Mouse (Mus musculus) stomach, embryonic 14.5 days (tissue): ENCODE measurements at regions not wholly inside any gene's neighbourhood (a gene's known extent, or its start where the extent isn't known, plus 50 kb on each side); places are given as distances from the start of the nearest gene placed in this dataset.

Experiments
- ATAC-seq: fragments of 200-750 bp; cut with Nextera tagmentation; 2 replicates; pipeline ENCODE4 v1.8.0; 2017; ENCODE audit warnings: low read depth, moderate TSS enrichment; ENCODE audit not compliant: insufficient number of reproducible peaks, insufficient read depth, low FRiP score
- H3K27ac ChIP-seq: fragments of 300-500 bp; sonication (generic); 2 replicates; pipeline ENCODE4 v1.5.1; 2014; ENCODE audit warnings: mild to moderate bottlenecking, low read length, moderate library complexity, mixed read lengths
- H3K27me3 ChIP-seq: fragments of 300-500 bp; sonication (generic); 2 replicates; pipeline ENCODE4 v1.6.1; 2014; ENCODE audit warnings: low read length, control low read depth, mixed read lengths; ENCODE audit not compliant: control insufficient read depth, insufficient read depth
- H3K36me3 ChIP-seq: fragments of 300-500 bp; sonication (generic); 2 replicates; pipeline ENCODE4 v1.6.1; 2014; ENCODE audit warnings: mild to moderate bottlenecking, control low read depth, low read length, moderate library complexity, mixed read lengths; ENCODE audit not compliant: control insufficient read depth, insufficient read depth
- H3K4me1 ChIP-seq: fragments of 300-500 bp; sonication (generic); 2 replicates; pipeline ENCODE4 v1.6.1; 2014; ENCODE audit warnings: low read length, control low read depth, mixed read lengths; ENCODE audit not compliant: control insufficient read depth, insufficient read depth
- H3K4me2 ChIP-seq: fragments of 300-500 bp; sonication (generic); replicated peaks from 2 replicates; pipeline ENCODE4 v1.6.1; 2014; ENCODE audit warnings: low read depth, low read length, control low read depth
- H3K4me3 ChIP-seq: fragments of 300-500 bp; sonication (generic); 2 replicates; pipeline ENCODE4 v1.5.1; 2014; ENCODE audit warnings: low read depth, low read length, control low read depth
- H3K9ac ChIP-seq: fragments of 300-500 bp; sonication (generic); replicated peaks from 2 replicates; pipeline ENCODE4 v1.6.1; 2014; ENCODE audit warnings: low read depth, mild to moderate bottlenecking, control low read depth, low read length, moderate library complexity, mixed read lengths
- H3K9me3 ChIP-seq: fragments of 300-500 bp; sonication (generic); 2 replicates; pipeline ENCODE4 v1.6.1; 2016; ENCODE audit warnings: low read depth, low read length, control low read depth; ENCODE audit not compliant: control insufficient read depth
- WGBS: fragments of 180-500 bp; shearing (Covaris S2); extraction: QIAGEN DNeasy Blood & Tissue Kit; methylation state at CpG from one replicate; pipeline ENCODE4 v1.1.7; 2014; 5-methylcytosine and 5-hydroxymethylcytosine counted together

DNA sequence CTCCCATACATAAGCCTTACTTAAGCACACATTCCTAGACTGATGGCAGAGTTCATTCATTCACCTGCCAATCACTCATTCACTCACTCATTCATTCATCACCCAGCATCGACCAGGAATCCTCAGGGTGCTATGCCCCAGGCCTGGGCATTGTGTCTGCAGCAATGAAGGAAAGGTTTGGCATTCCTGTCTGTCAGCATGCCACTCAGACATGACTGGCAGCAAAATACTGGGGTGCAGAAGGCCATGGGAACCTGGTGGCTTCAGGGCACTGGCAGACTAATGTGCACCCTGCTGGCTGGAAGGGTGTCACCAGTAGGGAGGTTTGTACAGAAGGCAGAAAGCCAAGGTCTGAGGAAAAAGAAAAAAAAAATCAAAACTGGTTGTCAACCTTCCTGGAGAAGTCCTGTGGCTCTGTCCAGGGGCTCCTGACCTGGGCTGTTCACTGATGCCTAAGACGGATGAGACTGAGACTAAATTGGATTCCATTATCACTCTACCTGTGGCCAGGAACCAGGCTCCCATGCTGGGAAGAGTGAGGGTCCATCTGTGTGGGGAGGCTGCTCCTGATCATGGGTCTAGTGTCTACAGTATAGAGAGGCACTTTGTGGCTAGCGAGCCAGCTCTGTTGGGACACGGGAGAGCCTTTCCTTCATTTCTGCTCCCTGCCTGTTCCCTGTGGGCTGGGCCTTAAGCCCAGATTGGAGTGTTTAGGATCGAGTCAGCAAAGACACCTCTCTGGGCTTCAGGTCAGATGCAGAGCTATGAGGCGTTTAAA is 104.1 kb downstream of the Cstad start:
- Histone ChIP-seq H3K4me3 (no peak overlapping the region), H3K4me2 (no peak overlapping the region), H3K27ac (0 out of 2 replicates have a peak overlapping the region, but pooled peaks have one; percentile 45), H3K9ac (no peak overlapping the region), H3K9me3 (no peaks in the 10 kb centered on the region), H3K4me1 (peaks cover 29% of the 10 kb centered on the region), H3K36me3 (no peaks in the 10 kb centered on the region), H3K27me3 (no peaks in the 10 kb centered on the region)
- 71% methylated on average over 6 of the region's 6 CpGs for whole genome bisulfite sequencing
- ATAC-seq, result no peak

DNA sequence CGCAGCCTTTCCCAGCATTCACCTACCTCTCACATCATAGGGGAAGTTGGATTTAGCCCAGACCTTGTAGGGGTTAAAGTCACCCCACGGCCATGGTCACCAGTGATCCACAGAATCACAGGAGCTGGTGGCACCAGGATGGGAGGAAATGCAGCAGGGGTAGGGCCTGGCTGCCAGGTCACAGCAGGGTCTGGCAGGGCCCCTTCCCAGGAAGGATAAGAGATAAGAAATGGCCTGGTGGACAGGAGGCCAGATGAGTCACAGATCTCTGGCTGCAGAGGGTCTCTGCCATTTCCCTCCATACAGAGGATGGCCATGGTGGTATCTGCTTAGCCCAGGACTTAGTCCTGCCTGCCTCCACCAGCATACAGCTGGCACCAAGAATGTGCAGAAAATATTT is 103.0 kb downstream of the Cstad start:
- no peak overlapping the region for H3K4me3 ChIP-seq
- H3K9ac ChIP-seq, result no peak overlapping the region

DNA sequence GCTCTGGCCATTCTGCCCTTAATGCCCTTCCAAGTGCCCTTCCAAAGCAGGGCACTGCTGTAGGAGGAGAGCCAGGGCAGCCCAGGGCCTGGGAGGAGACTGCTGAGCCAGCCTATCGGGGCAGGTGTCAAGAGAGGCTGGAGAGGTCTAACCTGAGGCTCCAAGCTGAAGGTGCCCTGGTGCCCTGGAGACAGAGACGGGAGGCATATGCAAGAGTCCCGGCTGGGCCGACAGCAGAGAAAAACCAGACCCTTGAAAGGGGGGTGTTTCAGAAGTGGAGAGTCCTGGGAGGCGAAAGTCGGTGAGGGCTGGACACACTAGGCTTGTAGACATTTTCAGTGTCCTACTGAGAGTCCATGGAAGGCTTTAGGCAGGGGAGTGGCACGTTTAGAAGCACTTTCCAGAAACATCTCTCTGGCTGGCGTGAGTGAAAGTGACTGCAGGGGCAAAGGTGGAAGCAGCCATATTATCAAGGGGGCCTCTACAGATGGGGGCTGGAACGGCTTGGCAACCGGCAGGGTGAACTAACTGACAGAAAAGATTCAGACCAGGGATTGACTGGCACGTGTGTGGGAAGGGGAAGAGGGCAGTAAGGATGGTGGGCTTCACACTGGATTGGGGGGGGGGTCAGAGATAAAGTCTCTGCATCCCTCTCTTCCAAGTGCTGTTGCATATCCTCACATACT is 101.1 kb downstream of the Cstad start:
- no peak overlapping the region for H3K9ac ChIP-seq
- H3K4me3 ChIP-seq, result no peak overlapping the region
- 30% methylated on average over 11 of the region's 11 CpGs for WGBS
- no peaks in the 10 kb centered on the region for H3K9me3 ChIP-seq
- peaks cover 36% of the 10 kb centered on the region for H3K4me1 ChIP-seq
- no peaks in the 10 kb centered on the region for H3K27me3 ChIP-seq
- H3K27ac ChIP-seq, result peak overlapping the region; percentile 83
- H3K4me2 ChIP-seq, result no peak overlapping the region
- no peaks in the 10 kb centered on the region for H3K36me3 ChIP-seq
- no peak for ATAC-seq

More for the DNA sequence above, 103.0 kb downstream of the Cstad start:
- Histone ChIP-seq H3K27ac (no peak overlapping the region), H3K4me2 (no peak overlapping the region), H3K36me3 (no peaks in the 10 kb centered on the region), H3K4me1 (peaks cover 31% of the 10 kb centered on the region), H3K27me3 (no peaks in the 10 kb centered on the region), H3K9me3 (no peaks in the 10 kb centered on the region)
- no peak for ATAC-seq
- 75% methylated on average over 2 of the region's 2 CpGs for WGBS

DNA sequence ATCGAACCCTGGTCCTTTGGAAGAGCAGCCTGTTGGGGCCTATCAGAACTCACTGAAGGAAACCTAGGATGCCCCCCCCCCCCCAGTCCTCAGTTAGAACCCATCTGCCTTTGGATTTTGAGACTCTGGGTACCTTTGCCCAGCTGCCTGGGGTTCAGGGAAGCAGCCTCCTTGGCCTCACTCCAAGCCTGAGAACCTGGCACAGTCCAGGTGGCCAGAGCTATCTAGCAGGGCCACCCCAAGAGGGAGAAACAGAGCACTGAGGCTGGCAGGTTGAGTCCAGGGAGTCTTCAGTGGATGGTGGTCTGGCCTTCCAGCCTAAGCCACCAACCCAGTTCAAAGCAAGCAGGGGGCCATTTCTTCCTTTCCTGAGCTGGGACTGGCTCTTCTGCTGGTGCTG is 100.2 kb downstream of the Cstad start:
- WGBS, result 93% methylated on average over 1 of the region's 1 CpGs
- H3K9ac ChIP-seq, result no peak overlapping the region

DNA sequence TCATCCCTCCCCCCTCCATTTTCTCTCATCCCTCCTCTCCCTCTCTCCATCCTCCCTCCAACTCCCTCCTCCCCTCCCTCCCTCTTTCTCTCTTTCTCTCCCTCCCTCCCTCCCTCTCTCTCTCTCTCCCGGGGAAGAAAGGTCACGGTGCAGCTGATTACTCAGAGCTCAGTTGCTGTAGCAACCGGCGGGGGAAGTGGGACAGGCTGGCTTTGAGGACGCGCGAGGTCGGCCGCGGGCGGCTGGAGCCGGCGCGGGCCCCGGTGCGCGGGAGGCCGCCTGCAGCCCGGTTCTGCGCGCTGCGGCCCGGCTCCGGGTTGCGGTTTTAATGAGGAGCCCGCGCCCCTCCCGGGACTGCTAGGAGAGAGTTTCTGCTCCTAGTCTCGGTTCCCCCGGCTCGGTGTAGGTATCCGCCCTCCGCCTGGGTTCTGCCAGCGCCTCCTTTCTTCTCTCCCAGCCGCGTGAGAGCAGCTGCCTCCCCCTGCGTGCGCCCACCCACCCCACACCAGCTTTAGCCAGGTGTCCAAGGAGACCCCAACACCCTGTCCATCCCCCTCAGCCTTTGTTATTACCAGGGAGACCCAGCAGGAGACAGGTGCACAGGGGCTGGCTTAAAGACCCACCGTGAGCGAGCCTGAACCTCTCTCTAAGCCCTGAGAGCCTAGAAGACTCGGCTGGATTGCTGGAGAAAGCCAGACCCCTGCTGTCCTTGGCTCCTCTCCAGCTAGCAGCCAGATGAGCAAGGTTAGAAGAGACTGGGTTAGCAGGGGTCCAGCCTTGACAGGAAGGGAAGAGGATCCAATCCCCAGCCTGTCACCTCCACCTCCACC is 98.6 kb downstream of the Cstad start:
- Histone ChIP-seq H3K4me2 (peak overlapping the region; percentile 59), H3K36me3 (no peaks in the 10 kb centered on the region), H3K9ac (peak overlapping the region; percentile 70), H3K27ac (peak overlapping the region; percentile 99), H3K4me1 (peaks cover 36% of the 10 kb centered on the region), H3K9me3 (no peaks in the 10 kb centered on the region), H3K4me3 (peak overlapping the region; percentile 26), H3K27me3 (no peaks in the 10 kb centered on the region)
- under 1% methylated on average over 39 of the region's 41 CpGs for WGBS
- ATAC-seq, result peak; percentile 85

More for the DNA sequence above, 100.2 kb downstream of the Cstad start:
- Histone ChIP-seq H3K4me2 (no peak overlapping the region), H3K4me3 (no peak overlapping the region), H3K27ac (peak overlapping the region; percentile 83), H3K27me3 (no peaks in the 10 kb centered on the region), H3K36me3 (no peaks in the 10 kb centered on the region), H3K9me3 (no peaks in the 10 kb centered on the region), H3K4me1 (peaks cover 36% of the 10 kb centered on the region)
- ATAC-seq, result no peak

DNA sequence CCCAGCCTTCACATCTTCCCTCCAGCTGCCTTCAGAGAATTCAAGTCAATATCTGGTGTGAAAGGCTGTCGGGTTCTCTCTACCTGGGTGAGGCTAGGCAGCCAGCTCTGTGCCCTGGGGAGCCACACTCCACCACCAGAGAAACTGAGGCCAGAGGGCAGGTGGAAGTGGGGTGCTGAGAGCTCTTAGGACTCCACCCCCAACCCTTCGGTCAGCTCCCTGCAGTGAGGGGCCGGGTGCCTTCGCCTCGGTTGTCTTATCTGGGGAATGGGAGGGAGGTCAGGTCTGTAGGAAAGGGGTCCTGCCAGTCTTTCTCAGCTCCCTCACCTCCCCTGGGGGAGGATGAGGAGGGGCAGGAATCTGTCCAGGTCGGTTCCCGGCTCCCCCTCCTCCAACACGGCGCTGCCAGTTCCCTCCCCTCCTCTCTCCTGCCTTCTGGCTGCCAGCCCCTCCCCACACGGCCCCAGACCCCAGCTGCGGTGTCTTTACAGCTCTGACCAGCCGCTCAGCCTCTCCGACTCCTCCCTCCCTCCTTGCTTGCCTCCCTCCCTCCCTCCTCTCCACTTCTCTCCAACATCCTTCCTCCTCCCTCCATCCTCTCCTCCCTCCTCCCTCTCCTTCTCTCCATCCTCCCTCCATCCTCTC is 97.8 kb downstream of the Cstad start:
- H3K27ac ChIP-seq, result peak overlapping the region; percentile 99
- 3% methylated on average over 13 of the region's 13 CpGs for WGBS
- ATAC-seq, result peak; percentile 73
- peak overlapping the region; percentile 59 for H3K4me2 ChIP-seq
- H3K4me1 ChIP-seq, result peaks cover 36% of the 10 kb centered on the region
- no peak overlapping the region; the same call in 1 of the 2 replicates for H3K9ac ChIP-seq
- H3K27me3 ChIP-seq, result no peaks in the 10 kb centered on the region
- no peaks in the 10 kb centered on the region for H3K36me3 ChIP-seq
- no peaks in the 10 kb centered on the region for H3K9me3 ChIP-seq
- H3K4me3 ChIP-seq, result no peak overlapping the region

DNA sequence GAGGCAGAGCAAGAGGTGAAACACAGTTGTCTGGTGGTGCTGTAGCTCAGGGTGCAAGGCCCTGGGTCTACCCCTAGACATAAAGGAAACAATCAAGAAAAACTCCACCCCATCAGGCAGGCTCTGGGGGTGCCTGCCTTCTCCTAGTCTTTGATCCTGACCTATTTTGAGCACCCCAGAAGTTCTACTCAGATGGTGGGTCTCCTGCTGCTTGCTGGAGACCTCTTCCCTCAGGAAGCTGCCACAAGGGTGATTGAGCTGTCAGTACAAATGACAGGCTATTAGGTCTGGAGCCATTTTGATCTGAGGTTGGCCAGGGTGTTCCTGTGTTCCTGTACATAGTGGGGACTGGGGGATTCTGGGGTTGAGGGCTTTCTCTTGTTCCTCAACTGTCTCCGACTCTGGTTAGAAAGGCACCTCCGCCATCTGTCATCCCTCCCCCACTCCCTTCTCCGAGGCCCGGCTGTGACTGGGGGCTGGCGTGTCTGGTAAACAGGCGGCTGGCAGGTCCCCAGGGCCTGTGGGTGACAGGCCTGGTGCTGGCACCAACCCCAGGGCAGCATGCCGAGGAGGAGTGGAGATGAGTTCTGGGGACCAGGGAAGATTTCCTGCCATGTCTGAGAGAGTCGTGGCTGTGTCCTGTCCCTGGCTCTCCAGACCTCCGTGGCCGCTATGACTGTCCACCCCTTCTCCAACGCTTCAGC is 97.2 kb downstream of the Cstad start:
- Histone ChIP-seq H3K36me3 (no peaks in the 10 kb centered on the region), H3K27ac (peak overlapping the region; percentile 99), H3K27me3 (no peaks in the 10 kb centered on the region), H3K9ac (no peak overlapping the region), H3K9me3 (no peaks in the 10 kb centered on the region), H3K4me3 (no peak overlapping the region), H3K4me1 (peaks cover 43% of the 10 kb centered on the region), H3K4me2 (peak overlapping the region; percentile 59; the same call in 1 of the 2 replicates)
- 0 out of 2 replicates have a peak, but pooled peaks have one; percentile 3 for ATAC-seq
- WGBS, result 8% methylated on average over 11 of the region's 11 CpGs
